Mouse (Mus musculus): ENCODE measurements around the gene Inpp4b.

- no peak for TF ChIP-seq CTCF (IDR thresholded peaks at IDR 0.05; ENCODE audit: low read depth)
- no peak for TF ChIP-seq EP300 (IDR thresholded peaks at IDR 0.05; ENCODE audit: low read depth)
Observed at GRCm38 (mm10) chr8:81807578-81807977, 465.2 kb downstream of the Inpp4b start.
